Mouse (Mus musculus) midbrain, embryonic 14.5 days (tissue): ENCODE results near the gene Ntn1. TPM values are rescaled to one million over a fixed set of nuclear protein-coding genes. Genes with fewer than 3 reads are reported as not detected.

Experiments
- ATAC-seq: fragments of 200-750 bp; cut with Nextera tagmentation; 2 replicates; pipeline ENCODE4 v1.8.0; 2017; ENCODE audit warnings: moderate number of reproducible peaks, moderate library complexity; ENCODE audit not compliant: low FRiP score, low TSS enrichment
- DNase-seq: peaks from one replicate; pipeline ENCODE4 v3.0.0-alpha.2; 2015
- H3K27ac ChIP-seq: fragments of 300-500 bp; sonication (generic); replicated peaks from 2 replicates; pipeline ENCODE4 v1.5.1; 2014; ENCODE audit warnings: mild to moderate bottlenecking, low read depth, low read length, moderate library complexity
- H3K27me3 ChIP-seq: fragments of 300-500 bp; sonication (generic); 2 replicates; pipeline ENCODE4 v1.6.1; 2014; ENCODE audit warnings: low read length, control low read depth, mixed read lengths; ENCODE audit not compliant: control insufficient read depth, insufficient read depth
- H3K36me3 ChIP-seq: fragments of 300-500 bp; sonication (generic); 2 replicates; pipeline ENCODE4 v1.6.1; 2014; ENCODE audit warnings: low read length, control low read depth; ENCODE audit not compliant: control insufficient read depth, insufficient read depth
- H3K4me1 ChIP-seq: fragments of 300-500 bp; sonication (generic); 2 replicates; pipeline ENCODE4 v1.6.1; 2014; ENCODE audit warnings: mild to moderate bottlenecking, antibody characterized with exemption, low read length, control low read depth; ENCODE audit not compliant: control insufficient read depth, insufficient read depth
- H3K4me2 ChIP-seq: fragments of 300-500 bp; sonication (generic); 2 replicates; pipeline ENCODE4 v1.6.1; 2014; ENCODE audit warnings: mild to moderate bottlenecking, low read length, moderate library complexity
- H3K4me3 ChIP-seq: fragments of 300-500 bp; sonication (generic); replicated peaks from 2 replicates; pipeline ENCODE4 v1.5.1; 2014; ENCODE audit warnings: low read depth, low read length
- H3K9ac ChIP-seq: fragments of 300-500 bp; sonication (generic); replicated peaks from 2 replicates; pipeline ENCODE4 v1.6.1; 2014; ENCODE audit warnings: mild to moderate bottlenecking, low read length, moderate library complexity
- H3K9me3 ChIP-seq: fragments of 300-500 bp; sonication (generic); 2 replicates; pipeline ENCODE4 v1.6.1; 2016; ENCODE audit warnings: low read length, control low read depth, mixed read lengths; ENCODE audit not compliant: control insufficient read depth
- WGBS: fragments of 180-500 bp; shearing (Covaris S2); extraction: QIAGEN DNeasy Blood & Tissue Kit; methylation state at CpG from one replicate; pipeline ENCODE4 v1.1.7; 2014; 5-methylcytosine and 5-hydroxymethylcytosine counted together
- polyA plus RNA-seq: library from polyadenylated mRNA; unstranded; fragments of >200 nt; fragmentation: Nextera tagmentation; extraction: Ambion mirVana; gene quantifications from 2 replicates; pipeline ENCODE4 v1.2.1, GENCODE M21; 2014

Ntn1 gene
- polyA plus RNA-seq, 1 experiment from 2014 or later = 8.4 TPM

- WGBS = under 1% methylated on average over 54 of the region's 57 CpGs
- Histone ChIP-seq H3K27ac (peak overlapping the region; percentile 63), H3K4me1 (peaks cover 11% of the 10 kb centered on the region; the same call in 1 of the 2 replicates), H3K36me3 (no peaks in the 10 kb centered on the region), H3K9me3 (no peaks in the 10 kb centered on the region), H3K4me3 (peak overlapping the region; percentile 47), H3K27me3 (peaks cover 72% of the 10 kb centered on the region), H3K4me2 (peak overlapping the region; percentile 92), H3K9ac (peak overlapping the region; percentile 57)
- ATAC-seq (peak; percentile 64; the same call in 1 of the 2 replicates), DNase-seq (peak; percentile 72)
Observed at GRCm38 (mm10) chr11:68400021-68400671, 477 bp downstream of the Ntn1 start.

- H3K36me3 ChIP-seq = no peaks in the 10 kb centered on the region
- WGBS = under 1% methylated on average over 47 of the region's 47 CpGs
- ATAC-seq (peak; percentile 85), DNase-seq (peak; percentile 83)
- H3K4me1 ChIP-seq = peaks cover 11% of the 10 kb centered on the region; the same call in 1 of the 2 replicates
- peak overlapping the region; percentile 92 for H3K4me2 ChIP-seq
- H3K27ac ChIP-seq = peak overlapping the region; percentile 63
- no peaks in the 10 kb centered on the region for H3K9me3 ChIP-seq
- H3K9ac ChIP-seq = peak overlapping the region; percentile 57
- peaks cover 75% of the 10 kb centered on the region for H3K27me3 ChIP-seq
- H3K4me3 ChIP-seq = peak overlapping the region; percentile 47
Observed at GRCm38 (mm10) chr11:68399548-68400020, 1.0 kb downstream of the Ntn1 start.

GRCm38 (mm10) chr11:68398891-68399547 is 1.6 kb downstream of the Ntn1 start:
- Histone ChIP-seq H3K27me3 (peaks cover 80% of the 10 kb centered on the region), H3K9me3 (no peaks in the 10 kb centered on the region), H3K36me3 (no peaks in the 10 kb centered on the region), H3K27ac (no peak overlapping the region), H3K9ac (peak overlapping the region; percentile 57), H3K4me2 (peak overlapping the region; percentile 92), H3K4me3 (peak overlapping the region; percentile 47), H3K4me1 (peaks cover 11% of the 10 kb centered on the region; the same call in 1 of the 2 replicates)
- ATAC-seq = no peak
- WGBS = 6% methylated on average over 24 of the region's 24 CpGs
- DNase-seq = no peak

GRCm38 (mm10) chr11:68395546-68395945 is 5.1 kb downstream of the Ntn1 start:
- Histone ChIP-seq H3K9ac (no peak overlapping the region), H3K27ac (no peak overlapping the region), H3K9me3 (no peaks in the 10 kb centered on the region), H3K4me1 (peaks cover 9% of the 10 kb centered on the region; the same call in 1 of the 2 replicates), H3K4me3 (no peak overlapping the region), H3K27me3 (peaks cover 86% of the 10 kb centered on the region), H3K36me3 (no peaks in the 10 kb centered on the region), H3K4me2 (no peak overlapping the region)
- no peak for ATAC-seq
- 51% methylated on average over 5 of the region's 5 CpGs for WGBS
- no peak for DNase-seq

- H3K9ac ChIP-seq = no peak overlapping the region
- DNase-seq (no peak), ATAC-seq (no peak)
- no peak overlapping the region for H3K4me3 ChIP-seq
- H3K36me3 ChIP-seq = no peaks in the 10 kb centered on the region
- peaks cover 81% of the 10 kb centered on the region for H3K27me3 ChIP-seq
- H3K4me1 ChIP-seq = 0 out of 2 replicates have a peak, but pooled peaks cover 3% of the 10 kb centered on the region
- H3K4me2 ChIP-seq = no peak overlapping the region
- no peak overlapping the region for H3K27ac ChIP-seq
- 33% methylated on average over 4 of the region's 4 CpGs for WGBS
- H3K9me3 ChIP-seq = no peaks in the 10 kb centered on the region
Observed at GRCm38 (mm10) chr11:68394749-68395148, 5.9 kb downstream of the Ntn1 start.

- Histone ChIP-seq H3K36me3 (no peaks in the 10 kb centered on the region), H3K4me2 (no peak overlapping the region), H3K4me1 (0 out of 2 replicates have a peak, but pooled peaks cover 3% of the 10 kb centered on the region), H3K9me3 (no peaks in the 10 kb centered on the region), H3K4me3 (no peak overlapping the region), H3K27me3 (peaks cover 82% of the 10 kb centered on the region), H3K9ac (no peak overlapping the region), H3K27ac (no peak overlapping the region)
- DNase-seq = no peak
- ATAC-seq = no peak
- WGBS = 37% methylated on average over 2 of the region's 2 CpGs
Observed at GRCm38 (mm10) chr11:68393897-68394490, 6.6 kb downstream of the Ntn1 start.

- Histone ChIP-seq H3K27ac (no peak overlapping the region), H3K4me2 (no peak overlapping the region), H3K36me3 (no peaks in the 10 kb centered on the region), H3K27me3 (peaks cover 80% of the 10 kb centered on the region), H3K9ac (no peak overlapping the region), H3K9me3 (no peaks in the 10 kb centered on the region), H3K4me1 (peaks cover 5% of the 10 kb centered on the region; the same call in 1 of the 2 replicates), H3K4me3 (no peak overlapping the region)
- ATAC-seq (no peak), DNase-seq (no peak)
- WGBS = 10% methylated on average over 19 of the region's 19 CpGs
Observed at GRCm38 (mm10) chr11:68390381-68391287, 10.0 kb downstream of the Ntn1 start.

GRCm38 (mm10) chr11:68389621-68390020 is 11.0 kb downstream of the Ntn1 start:
- DNase-seq (peak; percentile 41), ATAC-seq (no peak)
- Histone ChIP-seq H3K9ac (no peak overlapping the region), H3K9me3 (no peaks in the 10 kb centered on the region), H3K27me3 (peaks cover 77% of the 10 kb centered on the region), H3K4me3 (no peak overlapping the region), H3K27ac (no peak overlapping the region), H3K36me3 (no peaks in the 10 kb centered on the region), H3K4me1 (peaks cover 14% of the 10 kb centered on the region), H3K4me2 (no peak overlapping the region)
- 3% methylated on average over 8 of the region's 8 CpGs for WGBS
